Mouse (Mus musculus) lung, embryonic 16.5 days (tissue): ENCODE data around the gene Grin2c. TPM values are rescaled to one million over a fixed set of nuclear protein-coding genes. Genes with fewer than 3 reads are reported as not detected.

Source experiments
- ATAC-seq: fragments of 200-750 bp; cut with Nextera tagmentation; 2 replicates; pipeline ENCODE4 v1.8.0; 2017; ENCODE audit warnings: low read depth, mild to moderate bottlenecking, moderate library complexity
- H3K27ac ChIP-seq: fragments of 300-500 bp; sonication (generic); 2 replicates; pipeline ENCODE4 v1.5.1; 2014; ENCODE audit warnings: mild to moderate bottlenecking, control low read depth, low read length
- H3K27me3 ChIP-seq: fragments of 300-500 bp; sonication (generic); 2 replicates; pipeline ENCODE4 v1.6.1; 2014; ENCODE audit warnings: low read depth, low read length, mixed read lengths; ENCODE audit not compliant: control insufficient read depth, insufficient read depth
- H3K36me3 ChIP-seq: fragments of 300-500 bp; sonication (generic); 2 replicates; pipeline ENCODE4 v1.6.1; 2014; ENCODE audit warnings: low read length; ENCODE audit not compliant: control insufficient read depth, insufficient read depth
- H3K4me1 ChIP-seq: fragments of 300-500 bp; sonication (generic); replicated peaks from 2 replicates; pipeline ENCODE4 v1.6.1; 2014; ENCODE audit warnings: low read length, mixed read lengths; ENCODE audit not compliant: control insufficient read depth, insufficient read depth
- H3K4me2 ChIP-seq: fragments of 300-500 bp; sonication (generic); 2 replicates; pipeline ENCODE4 v1.6.1; 2014; ENCODE audit warnings: low read depth, low read length, control low read depth
- H3K4me3 ChIP-seq: fragments of 300-500 bp; sonication (generic); 2 replicates; pipeline ENCODE4 v1.5.1; 2014; ENCODE audit warnings: mild to moderate bottlenecking, low read length, control low read depth
- H3K9ac ChIP-seq: fragments of 300-500 bp; sonication (generic); 2 replicates; pipeline ENCODE4 v1.6.1; 2014; ENCODE audit warnings: low read length, control low read depth
- H3K9me3 ChIP-seq: fragments of 300-500 bp; sonication (generic); 2 replicates; pipeline ENCODE4 v1.6.1; 2016; ENCODE audit warnings: low read length; ENCODE audit not compliant: control insufficient read depth
- WGBS: fragments of 180-500 bp; shearing (Covaris S2); extraction: QIAGEN DNeasy Blood & Tissue Kit; methylation state at CpG from one replicate; pipeline ENCODE4 v1.1.7; 2014; 5-methylcytosine and 5-hydroxymethylcytosine counted together
- polyA plus RNA-seq: library from polyadenylated mRNA; unstranded; fragments of >200 nt; fragmentation: Nextera tagmentation; extraction: Ambion mirVana; gene quantifications from 2 replicates; pipeline ENCODE4 v1.2.1, GENCODE M21; 2015

The Grin2c gene
- polyA plus RNA-seq, 1 experiment from 2014 or later = 0.06 TPM

DNA sequence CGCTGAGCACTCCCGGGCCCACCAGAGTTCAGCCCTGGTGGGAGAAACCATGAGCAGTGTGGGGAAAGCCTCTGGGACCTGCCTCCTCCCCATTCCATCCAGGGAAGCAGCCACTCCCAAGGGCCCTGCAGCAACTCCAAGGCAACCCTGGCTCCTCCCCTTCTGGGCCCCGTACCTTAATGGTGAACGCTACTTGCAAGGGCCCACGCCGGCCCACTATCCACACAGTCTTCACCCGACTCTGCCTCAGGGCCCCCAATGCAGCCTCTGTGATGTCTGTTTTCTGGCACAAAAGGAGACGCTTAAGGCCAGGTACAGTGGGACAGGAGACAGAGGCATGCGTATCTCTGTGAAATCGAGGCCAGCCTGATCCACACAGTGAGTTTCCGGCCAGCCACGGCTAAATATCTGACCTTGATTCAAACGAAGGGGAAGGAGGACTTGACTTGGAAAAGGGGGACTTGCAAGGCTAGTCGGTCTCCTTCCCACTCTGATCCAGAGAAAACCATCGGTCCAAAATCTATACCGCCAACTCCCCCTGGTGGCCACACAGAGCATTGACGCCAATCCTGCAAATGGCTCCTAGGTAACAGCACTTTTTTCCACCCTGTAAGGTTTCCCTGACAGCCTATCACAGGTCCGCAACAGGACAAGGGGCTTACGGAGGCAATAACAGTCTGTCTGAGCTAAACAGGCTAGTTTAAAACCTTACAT lies 3.3 kb upstream of the Grin2c start:
- Histone ChIP-seq H3K4me3 (no peak overlapping the region), H3K4me1 (peaks cover 4% of the 10 kb centered on the region; the same call in 1 of the 2 replicates), H3K9ac (no peak overlapping the region), H3K9me3 (no peaks in the 10 kb centered on the region), H3K36me3 (no peaks in the 10 kb centered on the region), H3K4me2 (no peak overlapping the region), H3K27ac (no peak overlapping the region), H3K27me3 (peaks cover 37% of the 10 kb centered on the region)
- peak; percentile 18; the same call in 1 of the 2 replicates for ATAC-seq
- 23% methylated on average over 19 of the region's 19 CpGs for WGBS

DNA sequence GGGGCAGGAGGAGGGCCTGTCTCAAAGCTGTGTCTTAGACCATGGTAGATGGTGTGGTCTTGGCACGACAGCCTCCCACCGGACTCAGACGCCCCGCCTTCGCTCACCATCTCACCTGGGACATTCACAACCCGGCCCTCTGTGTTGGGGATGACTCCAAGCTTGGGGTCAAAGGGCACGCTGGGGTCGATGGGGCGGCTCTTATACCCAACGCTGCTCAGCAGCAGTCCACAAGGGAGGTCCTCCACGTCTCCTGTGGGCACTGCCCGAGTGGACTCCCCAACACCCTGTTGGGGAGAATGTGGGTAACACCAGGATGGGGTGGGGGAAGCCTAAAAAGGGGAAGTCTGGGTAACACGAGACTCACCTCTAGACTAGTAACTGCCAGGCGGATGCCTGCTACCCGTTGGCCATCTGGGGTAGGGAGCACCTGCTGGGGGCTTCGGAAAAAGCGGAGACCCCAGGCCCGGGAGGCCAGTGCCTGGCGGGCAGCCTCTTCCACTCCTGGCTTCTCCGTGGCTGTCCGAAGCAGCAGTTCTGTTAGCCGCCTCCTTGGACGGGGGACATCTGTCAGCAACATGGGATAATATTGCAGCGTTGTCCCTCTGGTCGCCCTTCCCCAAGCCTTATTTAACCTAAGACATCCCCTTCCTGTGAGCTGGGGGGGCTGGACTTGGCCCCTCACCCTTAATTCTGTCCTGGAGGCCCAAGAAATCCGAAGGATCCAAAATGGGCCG lies 2.5 kb upstream of the Grin2c start:
- H3K27me3 ChIP-seq = peaks cover 45% of the 10 kb centered on the region

DNA sequence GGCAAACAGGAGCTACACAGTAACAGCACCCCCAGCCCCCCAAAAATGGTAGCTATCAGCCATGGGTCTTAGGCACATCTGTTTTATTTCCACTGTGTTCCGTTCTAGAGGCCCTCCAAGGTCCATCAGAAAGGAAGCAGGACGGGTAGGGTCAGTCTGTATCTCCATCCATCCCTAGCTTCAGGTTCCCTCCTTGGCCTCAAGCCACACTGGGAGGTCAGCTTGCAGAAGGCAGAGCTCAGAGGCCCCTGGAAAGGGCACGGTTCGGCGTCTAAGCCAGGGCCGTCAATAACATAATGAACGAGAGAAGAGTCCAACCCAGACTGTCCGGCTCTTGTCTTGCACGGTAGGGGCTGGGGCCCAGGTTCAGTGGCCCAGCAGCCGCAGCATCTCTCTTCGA lies 915 bp upstream of the Grin2c start:
- no peak for ATAC-seq
- Histone ChIP-seq H3K27ac (no peak overlapping the region), H3K27me3 (peaks cover 59% of the 10 kb centered on the region), H3K9me3 (no peaks in the 10 kb centered on the region), H3K4me3 (no peak overlapping the region), H3K4me2 (no peak overlapping the region), H3K36me3 (no peaks in the 10 kb centered on the region), H3K4me1 (peaks cover 4% of the 10 kb centered on the region; the same call in 1 of the 2 replicates), H3K9ac (no peak overlapping the region)
- 72% methylated on average over 11 of the region's 11 CpGs for WGBS

More for the DNA sequence above, 2.5 kb upstream of the Grin2c start:
- Histone ChIP-seq H3K4me3 (no peak overlapping the region), H3K4me1 (peaks cover 4% of the 10 kb centered on the region; the same call in 1 of the 2 replicates), H3K9ac (no peak overlapping the region), H3K27ac (no peak overlapping the region), H3K36me3 (no peaks in the 10 kb centered on the region), H3K9me3 (no peaks in the 10 kb centered on the region), H3K4me2 (no peak overlapping the region)
- ATAC-seq = no peak
- 88% methylated on average over 27 of the region's 27 CpGs for WGBS

DNA sequence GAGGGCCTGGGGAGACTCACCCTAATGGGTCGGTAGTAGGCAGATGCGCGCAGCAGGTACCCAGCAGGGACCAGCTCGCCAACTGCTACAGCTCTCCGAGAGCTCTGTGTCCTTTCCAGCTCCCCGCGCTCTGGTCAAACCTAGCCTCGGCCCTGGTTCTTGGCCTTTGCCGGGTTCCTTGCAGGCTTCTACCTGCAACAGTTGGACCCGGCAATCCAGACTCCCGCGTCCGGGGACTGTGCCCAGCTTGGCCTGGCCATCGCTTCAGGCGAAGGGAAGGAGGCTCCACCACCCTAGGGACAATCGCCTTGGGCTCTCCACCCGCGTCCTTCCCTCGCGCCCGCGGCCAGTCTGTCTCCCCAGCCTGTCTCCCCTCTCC lies 654 bp downstream of the Grin2c start:
- peak overlapping the region; percentile 36 for H3K4me3 ChIP-seq
- no peak overlapping the region for H3K27ac ChIP-seq
- under 1% methylated on average over 21 of the region's 22 CpGs for WGBS
- peaks cover 4% of the 10 kb centered on the region; the same call in 1 of the 2 replicates for H3K4me1 ChIP-seq
- H3K27me3 ChIP-seq = peaks cover 74% of the 10 kb centered on the region
- peak overlapping the region; percentile 30; the same call in 1 of the 2 replicates for H3K9ac ChIP-seq
- ATAC-seq = no peak
- H3K36me3 ChIP-seq = no peaks in the 10 kb centered on the region
- H3K4me2 ChIP-seq = peak overlapping the region; percentile 53
- no peaks in the 10 kb centered on the region for H3K9me3 ChIP-seq

DNA sequence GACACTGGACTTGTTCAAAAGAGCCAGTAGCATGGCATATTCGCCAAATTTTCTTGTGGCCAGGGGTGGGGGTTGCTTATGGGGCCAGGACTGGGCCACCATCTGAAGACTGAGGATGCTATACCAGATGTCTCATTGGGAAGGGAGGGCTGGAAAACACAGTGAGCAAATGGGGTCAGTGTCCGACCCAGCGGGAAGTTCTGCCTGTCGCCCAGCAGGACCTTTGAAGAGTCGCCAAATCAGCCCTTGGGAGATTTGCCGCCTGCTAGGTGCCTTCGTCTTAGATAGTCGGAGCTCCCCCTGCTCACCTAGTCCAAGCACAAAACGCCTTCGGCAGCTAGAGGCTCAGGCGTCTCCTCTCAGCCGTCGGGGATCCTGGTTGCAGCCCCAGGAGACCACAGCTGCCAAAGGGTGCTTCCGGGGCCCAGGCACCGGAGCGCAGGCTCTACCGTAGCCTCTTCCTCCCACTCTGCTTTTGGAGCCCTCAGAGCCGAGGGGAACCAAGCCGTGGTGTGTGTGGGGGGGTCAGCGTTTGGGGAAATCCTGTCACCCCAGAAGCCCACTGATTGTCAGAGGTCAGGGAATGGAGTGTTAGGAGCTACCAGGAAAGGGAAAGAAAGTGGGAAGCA lies 1.2 kb downstream of the Grin2c start:
- no peaks in the 10 kb centered on the region for H3K36me3 ChIP-seq
- H3K4me2 ChIP-seq = no peak overlapping the region
- peaks cover 4% of the 10 kb centered on the region; the same call in 1 of the 2 replicates for H3K4me1 ChIP-seq
- WGBS = 3% methylated on average over 20 of the region's 20 CpGs
- H3K9me3 ChIP-seq = no peaks in the 10 kb centered on the region
- H3K4me3 ChIP-seq = peak overlapping the region; percentile 36; the same call in 1 of the 2 replicates
- no peak for ATAC-seq
- H3K9ac ChIP-seq = no peak overlapping the region
- no peak overlapping the region for H3K27ac ChIP-seq
- H3K27me3 ChIP-seq = peaks cover 79% of the 10 kb centered on the region

DNA sequence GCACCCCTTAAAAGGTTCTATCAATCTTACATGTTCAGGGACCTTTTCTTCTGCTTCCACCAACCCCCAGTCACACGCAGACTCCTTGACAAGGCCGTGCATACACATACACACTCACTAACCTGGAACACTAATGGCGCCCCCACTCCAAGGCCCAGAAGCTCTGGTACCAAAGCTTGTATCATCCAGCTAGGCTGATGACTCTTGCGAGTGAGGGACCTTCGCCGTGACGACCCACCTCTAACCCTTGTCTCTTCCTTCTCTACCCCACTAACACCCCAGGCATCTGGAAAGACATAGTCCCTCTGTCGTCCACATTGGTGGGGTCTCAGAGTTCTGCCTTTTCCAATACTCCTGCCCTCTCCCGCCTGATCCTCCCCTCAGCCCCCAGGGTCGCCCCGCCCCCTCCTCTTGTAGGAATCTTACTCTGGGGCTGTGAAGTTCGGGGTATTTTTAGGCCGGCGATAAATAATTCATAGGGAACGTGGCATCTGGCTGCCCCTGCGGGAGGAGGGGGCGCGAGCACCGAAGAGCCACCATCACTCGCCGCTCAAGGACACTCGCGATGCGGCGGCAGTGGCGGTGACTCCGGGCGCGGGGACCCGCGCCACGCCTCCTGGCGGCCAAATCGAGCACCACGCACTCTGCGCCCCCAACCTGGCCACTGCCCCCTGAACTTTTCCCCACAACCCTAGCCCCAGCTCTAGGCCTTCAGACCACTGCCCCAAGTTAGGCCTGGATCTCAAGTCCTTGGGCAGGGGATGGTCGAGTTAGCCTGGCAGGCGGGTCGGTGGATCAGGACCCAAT lies 2.0 kb downstream of the Grin2c start:
- Histone ChIP-seq H3K27ac (no peak overlapping the region), H3K9ac (no peak overlapping the region), H3K27me3 (peaks cover 83% of the 10 kb centered on the region), H3K4me2 (peak overlapping the region; percentile 39), H3K4me1 (peaks cover 4% of the 10 kb centered on the region; the same call in 1 of the 2 replicates), H3K4me3 (peak overlapping the region; percentile 20; the same call in 1 of the 2 replicates), H3K9me3 (no peaks in the 10 kb centered on the region), H3K36me3 (no peaks in the 10 kb centered on the region)
- ATAC-seq = no peak
- 6% methylated on average over 38 of the region's 39 CpGs for WGBS

DNA sequence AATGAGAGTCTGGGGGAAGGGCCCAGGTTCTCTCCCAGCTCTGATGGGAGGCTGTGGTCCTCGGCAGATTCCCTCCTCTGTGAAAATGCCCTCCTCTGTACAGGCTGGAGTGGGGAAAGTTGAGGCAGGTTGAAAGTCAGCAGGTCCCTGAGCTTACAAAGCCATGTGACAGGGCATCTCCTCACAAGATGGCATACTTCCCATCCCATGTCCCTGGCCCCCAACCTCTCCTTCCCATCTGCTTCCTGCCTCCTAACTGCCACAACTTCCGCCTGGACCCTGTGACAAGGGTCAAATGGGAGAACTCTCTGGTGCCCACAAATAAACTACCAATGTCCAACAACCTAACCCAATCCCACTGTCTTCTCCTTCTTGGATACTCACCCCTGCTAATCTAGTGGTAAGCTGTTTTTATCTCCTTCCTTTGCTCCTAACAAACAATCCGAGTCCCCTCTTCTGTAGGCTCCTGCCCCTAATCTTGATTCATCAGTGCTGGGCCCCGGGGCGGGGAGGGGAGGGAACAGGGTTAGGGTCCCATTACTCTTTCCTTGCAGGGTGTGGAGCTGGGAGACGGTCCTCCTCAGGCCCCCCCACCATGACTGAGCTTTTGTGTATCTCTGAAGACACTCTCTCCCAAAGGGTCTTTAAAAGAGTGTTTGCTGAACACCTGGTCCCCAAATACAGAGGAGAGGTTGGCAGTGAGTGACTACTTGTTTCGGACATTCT lies 2.7 kb downstream of the Grin2c start:
- H3K27ac ChIP-seq = no peak overlapping the region
- H3K4me1 ChIP-seq = peaks cover 7% of the 10 kb centered on the region; the same call in 1 of the 2 replicates
- no peaks in the 10 kb centered on the region for H3K36me3 ChIP-seq
- H3K27me3 ChIP-seq = peaks cover 85% of the 10 kb centered on the region
- H3K4me3 ChIP-seq = no peak overlapping the region
- 53% methylated on average over 7 of the region's 7 CpGs for WGBS
- ATAC-seq = no peak
- H3K4me2 ChIP-seq = no peak overlapping the region
- H3K9ac ChIP-seq = no peak overlapping the region
- H3K9me3 ChIP-seq = no peaks in the 10 kb centered on the region

DNA sequence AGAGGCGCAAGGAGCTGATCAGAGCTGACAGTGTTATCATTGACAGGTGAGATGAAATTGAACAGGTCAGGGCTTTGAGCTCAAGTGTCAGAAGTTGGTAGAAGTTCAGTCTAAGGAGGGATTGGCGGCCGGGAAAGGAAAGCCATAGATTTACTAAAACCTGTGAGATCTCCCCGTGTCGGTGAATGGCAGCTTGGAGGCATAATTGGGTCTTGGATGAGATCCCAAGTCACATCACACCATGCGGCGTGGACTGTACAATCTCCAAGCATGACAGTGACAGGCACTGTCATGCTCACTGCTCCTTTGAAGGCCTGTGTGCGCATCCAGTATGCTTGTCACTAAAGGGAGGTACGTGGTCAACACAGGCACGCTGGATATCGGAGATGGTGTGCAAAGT lies 4.1 kb downstream of the Grin2c start:
- Histone ChIP-seq H3K27me3 (peaks cover 88% of the 10 kb centered on the region), H3K9me3 (no peaks in the 10 kb centered on the region), H3K4me1 (peaks cover 16% of the 10 kb centered on the region; the same call in 1 of the 2 replicates), H3K27ac (no peak overlapping the region), H3K4me2 (no peak overlapping the region), H3K36me3 (no peaks in the 10 kb centered on the region), H3K4me3 (no peak overlapping the region), H3K9ac (no peak overlapping the region)
- WGBS = 59% methylated on average over 11 of the region's 11 CpGs
- ATAC-seq = no peak
